Mouse (Mus musculus) lung, adult 2 months (tissue): ENCODE measurements around the gene Wfdc13.

ENCODE experiments used
- CTCF ChIP-seq: fragments of 200-500 bp; IDR thresholded peaks from 2 replicates; pipeline ENCODE4 v1.5.1; 2011; ENCODE audit warnings: mild to moderate bottlenecking, low read length, control low read depth; ENCODE audit not compliant: insufficient read depth
- POLR2A ChIP-seq: fragments of 200-500 bp; IDR thresholded peaks from 2 replicates; pipeline ENCODE4 v1.6.1; 2011; ENCODE audit warnings: low read depth, mild to moderate bottlenecking, control low read depth, low read length, borderline replicate concordance; ENCODE audit errors: extremely low read depth

DNA sequence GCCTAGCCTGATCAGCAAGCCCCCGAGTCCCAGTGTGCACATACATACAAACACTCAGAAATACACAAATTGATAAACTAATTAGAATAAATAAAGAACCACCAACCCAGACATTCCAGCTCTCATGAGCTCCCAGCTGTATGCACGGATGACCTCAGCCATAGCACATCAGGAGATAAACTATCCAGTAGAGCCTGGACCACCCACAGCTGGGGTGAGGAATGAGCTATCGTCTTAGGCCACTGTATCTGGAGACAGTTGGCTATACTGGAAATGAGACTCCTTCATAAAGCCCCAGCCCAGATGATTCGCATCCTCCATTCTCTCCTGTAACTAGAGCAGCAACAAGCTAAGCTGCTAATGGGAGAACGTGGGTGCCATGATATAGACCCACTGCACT, 49.9 kb downstream of the Wfdc13 start:
- TF ChIP-seq POLR2A (no peak), CTCF (no peak)
